Mouse (Mus musculus) stomach, postnatal 0 days (tissue): ENCODE measurements at regions not wholly inside any gene's neighbourhood (a gene's known extent, or its start where the extent isn't known, plus 50 kb on each side); places are given as distances from the start of the nearest gene placed in this dataset.

Experiments used
- CTCF ChIP-seq: IDR thresholded peaks from 2 replicates; pipeline ENCODE4 v1.5.1; 2016; ENCODE audit warnings: antibody characterized with exemption, low read depth, mild to moderate bottlenecking, moderate library complexity
- EP300 ChIP-seq: optimal IDR thresholded peaks from 2 replicates; pipeline ENCODE3; 2016; ENCODE audit warnings: antibody characterized with exemption

GRCm38 (mm10) chr3:117065904-117066303 is 97.1 kb upstream of the Palmd start:
- TF ChIP-seq EP300 (no peak), CTCF (no peak)
